Comparison of ENCODE assay signal across 14 mouse cellular contexts in genomic region chr19:42021681-42022541, GRCm38 (mm10). TPM values are rescaled to one million over a fixed set of nuclear protein-coding genes. Genes with fewer than 3 reads are reported as not detected.
DNase-seq lines count a peak whose midpoint lies in the region; ATAC-seq and TF ChIP-seq lines count a peak whose summit lies in the region.
"Had no signal": no experiment of that assay in that cellular context is flagged by ENCODE, and none has a peak within 500 bp of the region (broad histone marks: within the 10 kb centered on the region; RNA-seq: fewer than 3 reads in every experiment).

No protein-coding gene starts in this region.

- DNase-seq in hindbrain, embryonic 14.5 days (ENCODE audit: low spot score) = no peak
- DNase-seq in adrenal gland, postnatal 25 days = peak; percentile 57
- peak; percentile 50 for DNase-seq in heart, postnatal 4 days
- DNase-seq in embryo, embryonic 10 days (ENCODE audit: low spot score) = no peak
- DNase-seq: cerebellum, adult 9-11 months; gastrocnemius, postnatal 25 days; midbrain, embryonic 14.5 days had no signal

- no peak for TF ChIP-seq CTCF in E14TG2a.4 (conservative IDR thresholded peaks at IDR 0.05; ENCODE audit: low read length)

- ATAC-seq in hindbrain, embryonic 15.5 days (ENCODE audit: low FRiP score, low read depth) = no peak
- no peak for ATAC-seq in hindbrain, embryonic 14.5 days (ENCODE audit: low FRiP score)
- ATAC-seq in liver, embryonic 12.5 days = no peak

- H3K9me3 ChIP-seq in hindbrain, embryonic 15.5 days = no peaks in the 10 kb centered on the region
- no peaks in the 10 kb centered on the region for H3K9me3 ChIP-seq in hindbrain, embryonic 14.5 days (ENCODE audit: control insufficient read depth, low read length)
- H3K9me3 ChIP-seq in E14TG2a.4 (ENCODE audit: low read length) = no peaks in the 10 kb centered on the region
- H3K9me3 ChIP-seq in liver, embryonic 12.5 days (replicated peaks) = no peaks in the 10 kb centered on the region
- H3K9me3 ChIP-seq: G1E; lung, embryonic 15.5 days had no signal

- no peaks in the 10 kb centered on the region for H3K27me3 ChIP-seq in hindbrain, embryonic 15.5 days
- no peaks in the 10 kb centered on the region for H3K27me3 ChIP-seq in hindbrain, embryonic 14.5 days (ENCODE audit: control insufficient read depth, insufficient read depth, low read length)
- H3K27me3 ChIP-seq in E14TG2a.4 (ENCODE audit: insufficient read depth, low read length) = no peaks in the 10 kb centered on the region
- H3K27me3 ChIP-seq in liver, embryonic 12.5 days (replicated peaks) = no peaks in the 10 kb centered on the region
- H3K27me3 ChIP-seq: lung, embryonic 15.5 days had no signal

- H3K4me1 ChIP-seq in hindbrain, embryonic 15.5 days (replicated peaks) = peaks cover 9% of the 10 kb centered on the region; the same call in 1 of the 2 replicates
- 0 out of 2 replicates have a peak, but pooled peaks cover 3% of the 10 kb centered on the region for H3K4me1 ChIP-seq in hindbrain, embryonic 14.5 days (replicated peaks; ENCODE audit: control insufficient read depth, insufficient read depth, low read length)
- peaks cover 66% of the 10 kb centered on the region for H3K4me1 ChIP-seq in E14TG2a.4 (replicated peaks; ENCODE audit: low read depth, low read length)
- peaks cover 16% of the 10 kb centered on the region for H3K4me1 ChIP-seq in liver, embryonic 12.5 days

- H3K27ac ChIP-seq in hindbrain, embryonic 15.5 days (replicated peaks) = 0 out of 2 replicates have a peak overlapping the region, but pooled peaks have one; percentile 3
- no peak overlapping the region for H3K27ac ChIP-seq in hindbrain, embryonic 14.5 days
- H3K27ac ChIP-seq in liver, embryonic 12.5 days = no peak overlapping the region
- H3K27ac ChIP-seq: lung, embryonic 15.5 days had no signal

- H3K36me3 ChIP-seq in hindbrain, embryonic 15.5 days = no peaks in the 10 kb centered on the region
- no peaks in the 10 kb centered on the region for H3K36me3 ChIP-seq in hindbrain, embryonic 14.5 days (replicated peaks; ENCODE audit: control insufficient read depth, insufficient read depth)
- H3K36me3 ChIP-seq in E14TG2a.4 (ENCODE audit: insufficient read depth, low read length) = no peaks in the 10 kb centered on the region
- H3K36me3 ChIP-seq in liver, embryonic 12.5 days = no peaks in the 10 kb centered on the region
- H3K36me3 ChIP-seq: G1E; lung, embryonic 15.5 days had no signal

- no peak overlapping the region for H3K9ac ChIP-seq in hindbrain, embryonic 15.5 days
- H3K9ac ChIP-seq in hindbrain, embryonic 14.5 days = no peak overlapping the region; the same call in 1 of the 2 replicates
- no peak overlapping the region for H3K9ac ChIP-seq in liver, embryonic 12.5 days
- H3K9ac ChIP-seq: lung, embryonic 15.5 days had no signal

- 62% methylated on average over 10 of the region's 10 CpGs for WGBS in hindbrain, embryonic 15.5 days
- 58% methylated on average over 10 of the region's 10 CpGs for WGBS in hindbrain, embryonic 14.5 days
- 73% methylated on average over 10 of the region's 10 CpGs for WGBS in liver, embryonic 12.5 days (ENCODE audit: insufficient replicate concordance)

- no peak overlapping the region for H3K4me2 ChIP-seq in hindbrain, embryonic 15.5 days
- no peak overlapping the region for H3K4me2 ChIP-seq in hindbrain, embryonic 14.5 days (replicated peaks)
- H3K4me2 ChIP-seq in liver, embryonic 12.5 days = no peak overlapping the region
- H3K4me2 ChIP-seq: lung, embryonic 15.5 days had no signal

- no peak overlapping the region for H3K4me3 ChIP-seq in hindbrain, embryonic 15.5 days
- H3K4me3 ChIP-seq in hindbrain, embryonic 14.5 days (replicated peaks; ENCODE audit: low read length) = no peak overlapping the region
- peak overlapping the region; percentile 5 for H3K4me3 ChIP-seq in E14TG2a.4 (replicated peaks; ENCODE audit: low read length)
- no peak overlapping the region for H3K4me3 ChIP-seq in liver, embryonic 12.5 days
- H3K4me3 ChIP-seq: lung, embryonic 15.5 days had no signal

RNA-seq across cellular contexts. Expression of gene Ankrd2, which starts 13.9 kb away (rescaled TPM):
- polyA plus RNA-seq in hindbrain, embryonic 15.5 days (2015; fragmentation: Nextera tagmentation; extraction: Ambion mirVana) = 1.0 and 1.3 TPM in 2 replicates
- polyA plus RNA-seq in hindbrain, embryonic 14.5 days (2014; fragmentation: Nextera tagmentation; extraction: Ambion mirVana) = 0.82 and 1.2 TPM in 2 replicates
- 0.46 TPM in 1 of 2 replicates, not detected in the other for total RNA-seq in adrenal gland, postnatal 25 days (2021)
- total RNA-seq in heart, postnatal 4 days (2021) = under 1 TPM in 1 of 2 experiments, not detected in 1; 0.25 TPM
- polyA plus RNA-seq in liver, embryonic 12.5 days (2016; fragmentation: Nextera tagmentation; extraction: Ambion mirVana) = 0.11 and 0.20 TPM in 2 replicates
- total RNA-seq: G1E had no signal
- polyA plus RNA-seq: G1E; large intestine, adult 2 months had no signal

RNA-seq across cellular contexts. Expression of gene Hoga1, which starts 23.5 kb away (rescaled TPM):
- polyA plus RNA-seq in hindbrain, embryonic 15.5 days (2015; fragmentation: Nextera tagmentation; extraction: Ambion mirVana) = 1.6 and 1.8 TPM in 2 replicates
- polyA plus RNA-seq in hindbrain, embryonic 14.5 days (2014; fragmentation: Nextera tagmentation; extraction: Ambion mirVana) = 1.3 and 2.2 TPM in 2 replicates
- 4.5 and 5.2 TPM in 2 replicates for total RNA-seq in adrenal gland, postnatal 25 days (2021)
- 1 to 10 TPM; 2.5 to 2.8 TPM for total RNA-seq in heart, postnatal 4 days (2021)
- 11.6 and 11.9 TPM in 2 replicates for polyA plus RNA-seq in liver, embryonic 12.5 days (2016; fragmentation: Nextera tagmentation; extraction: Ambion mirVana)
- total RNA-seq: G1E had no signal
- polyA plus RNA-seq: G1E had no signal

RNA-seq across cellular contexts. Expression of gene 4933411K16Rik, which starts 30.1 kb away (rescaled TPM):
- polyA plus RNA-seq in hindbrain, embryonic 15.5 days (2015; fragmentation: Nextera tagmentation; extraction: Ambion mirVana) = 0.12 and 0.14 TPM in 2 replicates
- not detected in 2 replicates for polyA plus RNA-seq in hindbrain, embryonic 14.5 days (2014; fragmentation: Nextera tagmentation; extraction: Ambion mirVana)
- 0.67 and 1.1 TPM in 2 replicates for total RNA-seq in adrenal gland, postnatal 25 days (2021)
- total RNA-seq in heart, postnatal 4 days (2021) = under 1 TPM; 0.26 to 0.50 TPM
- polyA plus RNA-seq in liver, embryonic 12.5 days (2016; fragmentation: Nextera tagmentation; extraction: Ambion mirVana) = 0.08 TPM in 1 of 2 replicates, not detected in the other
- total RNA-seq: G1E had no signal
- polyA plus RNA-seq: G1E; intestine, embryonic 14.5 days; lung, embryonic 15.5 days; midbrain, embryonic 14.5 days had no signal

RNA-seq across cellular contexts. Expression of gene Ubtd1, which starts 40.3 kb away (rescaled TPM):
- polyA plus RNA-seq in hindbrain, embryonic 15.5 days (2015; fragmentation: Nextera tagmentation; extraction: Ambion mirVana) = 13.0 and 15.0 TPM in 2 replicates
- polyA plus RNA-seq in hindbrain, embryonic 14.5 days (2014; fragmentation: Nextera tagmentation; extraction: Ambion mirVana) = 8.6 and 9.2 TPM in 2 replicates
- total RNA-seq in adrenal gland, postnatal 25 days (2021) = 15.2 and 18.2 TPM in 2 replicates
- total RNA-seq in heart, postnatal 4 days (2021) = 10 to 100 TPM; 26.4 to 28.3 TPM
- polyA plus RNA-seq in liver, embryonic 12.5 days (2016; fragmentation: Nextera tagmentation; extraction: Ambion mirVana) = 5.6 and 5.7 TPM in 2 replicates

RNA-seq across cellular contexts. Expression of gene Mms19, which starts 41.0 kb away (rescaled TPM):
- 31.3 and 33.4 TPM in 2 replicates for polyA plus RNA-seq in hindbrain, embryonic 15.5 days (2015; fragmentation: Nextera tagmentation; extraction: Ambion mirVana)
- 29.6 and 31.6 TPM in 2 replicates for polyA plus RNA-seq in hindbrain, embryonic 14.5 days (2014; fragmentation: Nextera tagmentation; extraction: Ambion mirVana)
- total RNA-seq in adrenal gland, postnatal 25 days (2021) = 19.0 and 31.0 TPM in 2 replicates
- total RNA-seq in heart, postnatal 4 days (2021) = 10 to 100 TPM; 19.3 to 20.1 TPM
- polyA plus RNA-seq in liver, embryonic 12.5 days (2016; fragmentation: Nextera tagmentation; extraction: Ambion mirVana) = 18.3 and 20.9 TPM in 2 replicates

Comparison
In these comparisons a context has a peak if more than half of its experiments do, and no peak if none do; other contexts are left out.
1. DNase-seq: peak in adrenal gland, postnatal 25 days (single experiment) and heart, postnatal 4 days (single experiment); none in hindbrain, embryonic 14.5 days (single experiment) and embryo, embryonic 10 days (single experiment).